Mouse (Mus musculus) mouse trophoblast stem cell (cell line): ENCODE measurements around the gene Asb4.
"Not testable (repeated sequence)": the region's sequence is repeated elsewhere in the genome, so short reads cannot be mapped to it uniquely, and the experiment has no call there.

Source experiments
- in situ Hi-C, 2 experiments: fragments of 300-500 bp; cut with MseI, MboI; formaldehyde crosslinking; loops; 2 replicates in 1 of 2; 3 replicates in 1 of 2; pipeline ENCODE4 v1.15.1; 2025

Gene Asb4

GRCm38 (mm10) chr6:5383336-5384177 is at the start of gene Asb4:
Gene Asb4 (plus strand): TSS chr6:5383386.
- in situ Hi-C loops, result loop anchor here (5.0 to 25.0 kb wide), 4 partner anchors 101 to 729 kb away; no protein-coding TSS in a partner anchor

GRCm38 (mm10) chr6:5334021-5334420 is 49.2 kb upstream of the Asb4 start:
- in situ Hi-C loops, result no loop called here

GRCm38 (mm10) chr6:5336016-5336415 is 47.2 kb upstream of the Asb4 start:
- in situ Hi-C loops, result not testable (repeated sequence)

GRCm38 (mm10) chr6:5338781-5339180 is 44.4 kb upstream of the Asb4 start:
- in situ Hi-C loops, result not testable (repeated sequence)

- in situ Hi-C loops, result not testable (repeated sequence)
Observed at GRCm38 (mm10) chr6:5339283-5339682, 43.9 kb upstream of the Asb4 start.

GRCm38 (mm10) chr6:5344255-5344654 is 38.9 kb upstream of the Asb4 start:
- in situ Hi-C loops, result no loop called here

- in situ Hi-C loops, result no loop called here
Observed at GRCm38 (mm10) chr6:5357873-5358272, 25.3 kb upstream of the Asb4 start.

GRCm38 (mm10) chr6:5360402-5360801 is 22.8 kb upstream of the Asb4 start:
- in situ Hi-C loops, result no loop called here

GRCm38 (mm10) chr6:5361987-5362386 is 21.2 kb upstream of the Asb4 start:
- in situ Hi-C loops, result no loop called here

GRCm38 (mm10) chr6:5365845-5366244 is 17.3 kb upstream of the Asb4 start:
- in situ Hi-C loops, result no loop called here

- in situ Hi-C loops, result loop anchor here in 1 of 2 experiments (25.0 kb wide), 1 partner anchor 215 kb away; no protein-coding TSS in a partner anchor
Observed at GRCm38 (mm10) chr6:5376884-5377283, 6.3 kb upstream of the Asb4 start.

GRCm38 (mm10) chr6:5379048-5379447 is 4.1 kb upstream of the Asb4 start:
- in situ Hi-C loops, result loop anchor here in 1 of 2 experiments (25.0 kb wide), 1 partner anchor 217 kb away; no protein-coding TSS in a partner anchor

- in situ Hi-C loops, result loop anchor here (5.0 to 25.0 kb wide), 4 partner anchors 98 to 725 kb away; no protein-coding TSS in a partner anchor
Observed at GRCm38 (mm10) chr6:5379781-5380623, 3.2 kb upstream of the Asb4 start.

GRCm38 (mm10) chr6:5380624-5381252 is 2.4 kb upstream of the Asb4 start:
- in situ Hi-C loops, result loop anchor here (5.0 to 25.0 kb wide), 4 partner anchors 98 to 726 kb away; no protein-coding TSS in a partner anchor

GRCm38 (mm10) chr6:5381918-5382582 is 1.1 kb upstream of the Asb4 start:
- in situ Hi-C loops, result loop anchor here (5.0 to 25.0 kb wide), 4 partner anchors 100 to 727 kb away; no protein-coding TSS in a partner anchor

GRCm38 (mm10) chr6:5382583-5383215 is 487 bp upstream of the Asb4 start:
- in situ Hi-C loops, result loop anchor here (5.0 to 25.0 kb wide), 4 partner anchors 100 to 728 kb away; no protein-coding TSS in a partner anchor

GRCm38 (mm10) chr6:5384178-5384490 is 948 bp downstream of the Asb4 start:
- in situ Hi-C loops, result loop anchor here (5.0 to 25.0 kb wide), 4 partner anchors 102 to 729 kb away; no protein-coding TSS in a partner anchor

GRCm38 (mm10) chr6:5385161-5385640 is 2.0 kb downstream of the Asb4 start:
- in situ Hi-C loops, result loop anchor here (10.0 to 25.0 kb wide), 3 partner anchors 223 to 730 kb away; no protein-coding TSS in a partner anchor

GRCm38 (mm10) chr6:5386486-5386885 is 3.3 kb downstream of the Asb4 start:
- in situ Hi-C loops, result loop anchor here (10.0 to 25.0 kb wide), 3 partner anchors 224 to 732 kb away; no protein-coding TSS in a partner anchor

- in situ Hi-C loops, result loop anchor here (10.0 to 25.0 kb wide), 3 partner anchors 225 to 733 kb away; no protein-coding TSS in a partner anchor
Observed at GRCm38 (mm10) chr6:5387396-5387795, 4.2 kb downstream of the Asb4 start.
